Mouse (Mus musculus) forebrain, embryonic 16.5 days (tissue): ENCODE measurements at regions not wholly inside any gene's neighbourhood (a gene's known extent, or its start where the extent isn't known, plus 50 kb on each side); places are given as distances from the start of the nearest gene placed in this dataset.

Source experiments
- ATAC-seq: fragments of 200-750 bp; cut with Nextera tagmentation; 2 replicates; pipeline ENCODE4 v1.8.0; 2017; ENCODE audit warnings: mild to moderate bottlenecking, moderate library complexity
- H3K27ac ChIP-seq: fragments of 300-500 bp; sonication (generic); 2 replicates; pipeline ENCODE4 v1.5.1; 2014; ENCODE audit warnings: low read length, control low read depth
- H3K27me3 ChIP-seq: fragments of 300-500 bp; sonication (generic); replicated peaks from 2 replicates; pipeline ENCODE4 v1.6.1; 2014; ENCODE audit warnings: low read length; ENCODE audit not compliant: control insufficient read depth, insufficient read depth
- H3K36me3 ChIP-seq: fragments of 300-500 bp; sonication (generic); 2 replicates; pipeline ENCODE4 v1.6.1; 2014; ENCODE audit not compliant: control insufficient read depth, insufficient read depth
- H3K4me1 ChIP-seq: fragments of 300-500 bp; sonication (generic); replicated peaks from 2 replicates; pipeline ENCODE4 v1.6.1; 2014; ENCODE audit warnings: low read length; ENCODE audit not compliant: control insufficient read depth, insufficient read depth
- H3K4me2 ChIP-seq: fragments of 300-500 bp; sonication (generic); 2 replicates; pipeline ENCODE4 v1.6.1; 2014; ENCODE audit warnings: mild to moderate bottlenecking, low read length, control low read depth
- H3K4me3 ChIP-seq: fragments of 300-500 bp; sonication (generic); replicated peaks from 2 replicates; pipeline ENCODE4 v1.5.1; 2014; ENCODE audit warnings: mild to moderate bottlenecking, low read length, control low read depth
- H3K9ac ChIP-seq: fragments of 300-500 bp; sonication (generic); replicated peaks from 2 replicates; pipeline ENCODE4 v1.6.1; 2014; ENCODE audit warnings: low read depth, low read length, control low read depth
- H3K9me3 ChIP-seq: fragments of 300-500 bp; sonication (generic); 2 replicates; pipeline ENCODE4 v1.6.1; 2016; ENCODE audit warnings: low read length; ENCODE audit not compliant: control insufficient read depth
- WGBS: fragments of 180-500 bp; shearing (Covaris S2); extraction: QIAGEN DNeasy Blood & Tissue Kit; methylation state at CpG from one replicate; pipeline ENCODE4 v1.1.7; 2014; 5-methylcytosine and 5-hydroxymethylcytosine counted together

GRCm38 (mm10) chr2:108935981-108936762 is 344.4 kb upstream of the Kif18a start:
- no peaks in the 10 kb centered on the region for H3K36me3 ChIP-seq
- 26% methylated on average over 5 of the region's 5 CpGs for WGBS
- no peaks in the 10 kb centered on the region for H3K27me3 ChIP-seq
- no peak overlapping the region for H3K4me3 ChIP-seq
- peaks cover 9% of the 10 kb centered on the region for H3K4me1 ChIP-seq
- no peaks in the 10 kb centered on the region for H3K9me3 ChIP-seq
- H3K4me2 ChIP-seq: peak overlapping the region; percentile 1; the same call in 1 of the 2 replicates
- peak; percentile 95 for ATAC-seq
- H3K27ac ChIP-seq: no peak overlapping the region
- H3K9ac ChIP-seq: no peak overlapping the region

- H3K4me2 ChIP-seq: no peak overlapping the region
- no peaks in the 10 kb centered on the region for H3K36me3 ChIP-seq
- H3K27ac ChIP-seq: no peak overlapping the region
- no peaks in the 10 kb centered on the region for H3K9me3 ChIP-seq
- WGBS: 84% methylated on average over 5 of the region's 5 CpGs
- no peak overlapping the region for H3K9ac ChIP-seq
- H3K27me3 ChIP-seq: no peaks in the 10 kb centered on the region
- H3K4me1 ChIP-seq: no peaks in the 10 kb centered on the region
- no peak for ATAC-seq
- no peak overlapping the region for H3K4me3 ChIP-seq
These were observed 299.6 kb upstream of the Kif18a start for GRCm38 (mm10) chr2:108980921-108981320.

GRCm38 (mm10) chr2:109016223-109016622 is 264.3 kb upstream of the Kif18a start:
- no peak overlapping the region for H3K27ac ChIP-seq
- H3K27me3 ChIP-seq: no peaks in the 10 kb centered on the region

GRCm38 (mm10) chr2:109017018-109017707 is 263.4 kb upstream of the Kif18a start:
- no peak overlapping the region for H3K4me3 ChIP-seq
- WGBS: 81% methylated on average over 1 of the region's 1 CpGs
- H3K36me3 ChIP-seq: no peaks in the 10 kb centered on the region
- no peaks in the 10 kb centered on the region for H3K9me3 ChIP-seq
- H3K9ac ChIP-seq: no peak overlapping the region
- no peaks in the 10 kb centered on the region for H3K4me1 ChIP-seq
- no peaks in the 10 kb centered on the region for H3K27me3 ChIP-seq
- no peak overlapping the region for H3K4me2 ChIP-seq
- ATAC-seq: no peak
- no peak overlapping the region for H3K27ac ChIP-seq

More at GRCm38 (mm10) chr2:109016223-109016622, 264.3 kb upstream of the Kif18a start:
- Histone ChIP-seq H3K4me1 (no peaks in the 10 kb centered on the region), H3K36me3 (no peaks in the 10 kb centered on the region), H3K4me3 (no peak overlapping the region), H3K9ac (no peak overlapping the region), H3K9me3 (no peaks in the 10 kb centered on the region), H3K4me2 (no peak overlapping the region)
- 71% methylated on average over 1 of the region's 1 CpGs for WGBS
- no peak for ATAC-seq

- peak; percentile 45 for ATAC-seq
- H3K4me2 ChIP-seq: no peak overlapping the region
- 16% methylated on average over 6 of the region's 6 CpGs for WGBS
- H3K36me3 ChIP-seq: no peaks in the 10 kb centered on the region
- no peaks in the 10 kb centered on the region for H3K4me1 ChIP-seq
- no peak overlapping the region for H3K27ac ChIP-seq
- no peak overlapping the region for H3K9ac ChIP-seq
- no peaks in the 10 kb centered on the region for H3K9me3 ChIP-seq
- H3K27me3 ChIP-seq: no peaks in the 10 kb centered on the region
- H3K4me3 ChIP-seq: no peak overlapping the region
These were observed 242.3 kb upstream of the Kif18a start for GRCm38 (mm10) chr2:109038131-109038695.
